Mouse (Mus musculus) olfactory bulb, adult 2 months (tissue): ENCODE measurements around the gene Aif1. TPM values are rescaled to one million over a fixed set of nuclear protein-coding genes. Genes with fewer than 3 reads are reported as not detected.

ENCODE experiments used
- H3K27ac ChIP-seq: fragments of 200-500 bp; 2 replicates; pipeline ENCODE4 v1.5.1; 2012; ENCODE audit warnings: low read depth, low read length; ENCODE audit not compliant: insufficient read depth
- H3K4me1 ChIP-seq: fragments of 200-500 bp; 2 replicates; pipeline ENCODE4 v1.6.1; 2012; ENCODE audit warnings: low read length; ENCODE audit not compliant: control insufficient read depth, insufficient read depth
- H3K4me3 ChIP-seq: fragments of 200-500 bp; 2 replicates; pipeline ENCODE4 v1.5.1; 2012; ENCODE audit warnings: mild to moderate bottlenecking, low read depth, low read length, moderate library complexity; ENCODE audit not compliant: insufficient read depth
- CTCF ChIP-seq: fragments of 200-500 bp; IDR thresholded peaks from 2 replicates; pipeline ENCODE4 v1.5.1; 2012; ENCODE audit warnings: low read depth, mild to moderate bottlenecking, low read length, moderate library complexity; ENCODE audit not compliant: insufficient read depth
- POLR2A ChIP-seq: fragments of 200-500 bp; IDR thresholded peaks from 2 replicates; pipeline ENCODE4 v1.6.1; 2012; ENCODE audit warnings: mild to moderate bottlenecking, low read depth, low read length, moderate library complexity; ENCODE audit not compliant: insufficient read depth
- WGBS: fragments of 180-500 bp; shearing (Covaris S2); methylation state at CpG from one replicate; pipeline ENCODE4 v1.1.7; 2018; 5-methylcytosine and 5-hydroxymethylcytosine counted together
- polyA plus RNA-seq: library from polyadenylated mRNA; stranded (reverse); fragments of >200 nt; gene quantifications from 2 replicates; pipeline ENCODE4 v1.2.4, GENCODE M21; 2012; ENCODE audit warnings: low replicate concordance; ENCODE audit not compliant: missing spikeins, insufficient read depth, insufficient read length

The Aif1 gene
- polyA plus RNA-seq, 1 experiment: not detected

DNA sequence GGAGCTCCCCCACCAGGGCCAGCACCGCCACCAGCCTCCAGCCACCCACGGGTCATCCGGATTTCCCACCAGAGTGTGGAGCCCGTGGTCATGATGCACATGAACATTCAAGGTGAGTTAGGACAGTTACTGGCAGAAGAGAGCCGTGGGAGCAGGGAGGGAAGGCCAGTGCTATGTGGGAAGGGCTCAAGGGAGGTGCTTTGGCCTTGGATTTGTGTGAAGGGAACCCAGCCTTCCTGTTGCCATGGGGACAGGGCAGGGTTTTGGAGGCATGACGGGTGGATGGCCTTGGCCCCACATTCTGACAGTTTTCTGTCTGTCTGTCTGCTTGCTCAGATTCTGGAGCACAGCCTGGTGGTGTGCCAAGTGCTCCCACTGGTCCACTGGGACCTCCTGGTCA, 33.9 kb downstream of the Aif1 start:
- Histone ChIP-seq H3K4me1 (peaks cover 2% of the 10 kb centered on the region), H3K27ac (no peak overlapping the region), H3K4me3 (no peak overlapping the region)
- no peak for TF ChIP-seq CTCF
- no peak for TF ChIP-seq POLR2A
- WGBS: 84% methylated on average over 6 of the region's 6 CpGs

DNA sequence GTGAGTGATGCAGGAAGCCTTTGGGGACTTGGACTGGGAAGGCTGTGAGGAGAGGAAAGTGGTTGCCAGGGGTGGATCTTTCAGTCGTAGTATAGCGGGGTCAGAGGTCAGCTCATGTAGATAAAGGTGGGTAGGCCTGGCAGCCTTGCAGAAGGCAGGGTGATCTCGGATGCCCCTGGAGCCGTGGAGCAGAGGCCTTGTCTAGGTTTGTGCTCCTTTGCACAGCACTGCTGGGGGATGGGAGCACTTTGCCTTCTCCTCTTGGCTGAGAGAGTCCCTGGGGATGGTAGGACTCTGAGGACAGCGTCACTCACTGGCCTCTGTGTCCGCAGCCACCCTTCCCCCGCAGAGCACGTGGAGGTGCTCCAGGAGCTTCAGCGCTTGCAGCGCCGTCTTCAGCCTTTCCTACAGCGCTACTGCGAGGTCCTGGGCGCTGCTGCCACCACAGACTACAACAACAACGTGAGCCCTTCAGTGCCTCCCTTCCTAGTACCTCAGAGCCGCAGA, 35.3 kb downstream of the Aif1 start:
- 80% methylated on average over 16 of the region's 16 CpGs for WGBS
- no peak overlapping the region for H3K4me3 ChIP-seq
- TF ChIP-seq CTCF (no peak), POLR2A (no peak)
- H3K27ac ChIP-seq: no peak overlapping the region
- H3K4me1 ChIP-seq: peaks cover 2% of the 10 kb centered on the region

DNA sequence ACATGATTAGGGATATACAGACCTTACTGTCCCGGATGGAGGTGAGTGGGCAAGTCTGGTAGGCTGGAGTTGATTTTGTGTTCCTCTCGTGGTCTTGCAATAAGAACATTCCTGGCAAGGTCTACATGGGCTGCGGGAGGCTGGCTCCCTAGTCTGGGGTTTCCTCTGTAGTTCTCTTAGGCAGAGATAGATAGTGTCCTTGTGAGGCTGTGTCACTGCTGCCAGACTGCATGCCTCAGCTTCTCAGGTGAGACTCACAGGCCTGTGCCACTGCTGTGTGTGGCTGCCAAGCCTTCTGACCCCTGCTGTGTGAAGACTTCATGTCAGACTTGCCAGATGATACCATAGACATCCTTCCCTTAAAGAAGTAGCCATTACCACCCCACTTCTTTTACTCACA, 36.6 kb downstream of the Aif1 start:
- H3K4me3 ChIP-seq: no peak overlapping the region
- peaks cover 2% of the 10 kb centered on the region for H3K4me1 ChIP-seq
- no peak overlapping the region for H3K27ac ChIP-seq
- WGBS: 94% methylated on average over 3 of the region's 3 CpGs
- no peak for TF ChIP-seq POLR2A
- no peak for TF ChIP-seq CTCF

DNA sequence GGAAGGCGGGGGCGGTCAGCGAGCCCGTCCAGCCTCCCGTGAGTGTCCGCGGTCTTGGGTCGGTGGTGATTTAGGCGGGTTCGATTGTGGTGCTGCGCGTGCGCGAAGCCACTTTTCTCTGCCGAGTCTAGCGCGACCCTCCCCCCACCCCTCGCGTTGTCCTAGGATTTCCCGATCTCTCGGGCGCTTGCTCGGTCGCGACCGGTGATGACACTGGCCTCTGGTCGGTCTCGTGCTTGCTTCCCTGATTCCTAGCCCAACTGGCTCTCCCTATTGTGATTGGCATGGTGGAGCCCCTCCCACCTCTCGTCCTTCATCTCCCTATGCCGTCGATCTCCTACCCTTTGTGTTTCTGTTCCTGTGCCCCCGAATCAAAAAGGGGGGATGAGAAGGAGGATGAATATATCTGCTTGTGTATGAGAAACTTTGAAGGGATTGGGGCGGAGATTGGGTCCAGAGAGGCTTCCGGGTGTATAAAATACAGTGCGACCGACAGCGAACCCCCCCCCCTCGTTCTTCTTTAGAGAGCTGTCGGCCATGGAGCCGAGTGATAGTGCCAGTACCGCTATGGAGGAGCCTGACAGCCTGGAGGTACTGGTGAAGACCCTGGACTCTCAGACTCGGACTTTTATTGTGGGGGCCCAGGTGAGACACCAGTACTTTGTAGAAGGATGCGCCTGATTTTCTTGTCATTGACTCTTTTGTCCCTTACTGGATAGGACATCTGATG, 40.1 kb downstream of the Aif1 start:
- TF ChIP-seq POLR2A (no peak), CTCF (no peak)
- H3K4me3 ChIP-seq: peak overlapping the region; percentile 81
- WGBS: under 1% methylated on average over 43 of the region's 43 CpGs
- H3K27ac ChIP-seq: peak overlapping the region; percentile 83
- peaks cover 2% of the 10 kb centered on the region for H3K4me1 ChIP-seq

DNA sequence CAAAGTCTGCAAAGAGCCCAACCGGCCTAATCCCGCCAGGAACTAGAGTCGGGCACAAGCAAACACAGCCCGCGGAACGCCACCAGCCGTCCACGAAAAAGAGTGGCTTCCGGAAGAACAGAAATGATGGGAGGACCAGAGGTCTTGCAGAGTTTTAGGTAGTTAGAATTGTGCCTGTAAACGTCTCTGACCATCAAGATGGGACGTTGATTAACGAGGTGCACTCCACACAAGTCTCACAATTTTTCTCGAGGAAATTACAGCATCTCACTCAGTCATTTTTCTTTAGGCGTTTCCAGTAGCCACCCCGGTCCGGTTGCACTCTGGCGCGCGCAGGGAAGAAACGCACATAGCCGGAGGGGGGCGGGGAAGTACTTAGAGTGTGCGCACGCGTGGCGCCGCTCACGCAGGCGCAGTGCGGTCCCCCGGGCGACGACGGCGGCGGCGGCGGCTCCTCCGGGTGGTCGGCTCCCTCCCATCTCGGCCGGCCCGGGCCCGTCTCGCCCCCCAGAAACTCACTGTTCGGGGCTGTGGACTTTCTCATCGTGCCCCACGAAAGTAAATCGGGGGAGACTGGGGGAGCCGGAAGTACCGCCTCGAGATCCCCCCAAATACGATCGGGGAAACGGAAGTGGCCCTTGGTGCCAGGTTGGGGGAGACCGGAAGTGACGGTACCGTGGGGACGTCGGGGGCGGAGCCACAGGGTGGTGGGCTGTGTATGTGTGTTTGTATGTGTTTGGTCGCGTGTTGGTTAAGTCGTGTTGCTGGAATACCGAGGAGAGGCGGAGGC, 40.9 kb downstream of the Aif1 start, which contains the start of gene Bag6:
TSS of gene Bag6 (plus strand) at position 378 of the 790 bp plus-strand sequence.
- H3K4me1 ChIP-seq: peaks cover 2% of the 10 kb centered on the region
- peak within 1 kb of the TSS; percentile 83 for H3K27ac ChIP-seq
- TF ChIP-seq CTCF (no peak), POLR2A (peak; percentile 39; the same call in 1 of the 2 replicates)
- H3K4me3 ChIP-seq: peak within 1 kb of the TSS; percentile 81
- WGBS: under 1% methylated on average over 66 of the region's 66 CpGs

DNA sequence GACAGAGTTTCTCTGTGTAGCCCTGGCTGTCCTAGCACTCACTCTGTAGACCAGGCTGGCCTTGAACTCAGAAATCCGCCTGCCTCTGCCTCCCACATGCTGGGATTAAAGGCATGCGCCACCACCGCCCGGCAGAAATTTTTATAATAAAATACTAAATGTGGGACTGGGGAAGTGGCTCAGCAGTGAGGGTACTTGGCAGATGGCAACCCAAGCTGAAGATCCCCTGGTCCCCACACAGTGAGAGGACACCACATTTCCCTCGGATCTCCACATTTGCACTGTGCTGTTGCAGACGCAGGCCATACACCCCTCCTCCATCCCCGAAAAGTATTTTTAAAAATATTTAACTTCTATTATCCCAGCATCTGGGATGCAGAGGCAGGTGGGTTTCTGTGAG, 42.4 kb downstream of the Aif1 start:
- H3K27ac ChIP-seq: no peak overlapping the region
- no peak overlapping the region for H3K4me3 ChIP-seq
- WGBS: 91% methylated on average over 7 of the region's 7 CpGs
- peaks cover 3% of the 10 kb centered on the region for H3K4me1 ChIP-seq
- TF ChIP-seq POLR2A (no peak), CTCF (no peak)

DNA sequence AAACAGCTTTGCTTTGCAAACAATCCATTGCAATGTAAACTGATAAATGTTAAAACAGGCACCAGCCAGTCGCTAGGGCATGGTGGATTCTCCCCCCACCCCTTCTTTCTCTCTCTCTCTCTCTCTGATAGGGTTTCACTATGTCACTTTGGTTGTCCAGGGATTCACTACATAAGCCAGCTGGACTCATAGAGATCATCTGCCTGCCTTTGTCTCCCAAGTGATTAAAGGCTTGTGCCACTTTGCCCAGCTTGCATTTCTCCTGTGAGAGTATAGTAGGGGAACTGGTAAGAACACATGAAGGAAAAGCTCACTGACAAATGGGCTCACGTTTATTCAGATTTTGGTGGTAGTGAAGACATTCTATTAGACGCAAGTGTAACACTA, 43.7 kb downstream of the Aif1 start:
- Histone ChIP-seq H3K4me3 (no peak overlapping the region), H3K27ac (no peak overlapping the region), H3K4me1 (peaks cover 12% of the 10 kb centered on the region)
- WGBS: 65% methylated on average over 3 of the region's 3 CpGs
- TF ChIP-seq POLR2A (no peak), CTCF (no peak)

DNA sequence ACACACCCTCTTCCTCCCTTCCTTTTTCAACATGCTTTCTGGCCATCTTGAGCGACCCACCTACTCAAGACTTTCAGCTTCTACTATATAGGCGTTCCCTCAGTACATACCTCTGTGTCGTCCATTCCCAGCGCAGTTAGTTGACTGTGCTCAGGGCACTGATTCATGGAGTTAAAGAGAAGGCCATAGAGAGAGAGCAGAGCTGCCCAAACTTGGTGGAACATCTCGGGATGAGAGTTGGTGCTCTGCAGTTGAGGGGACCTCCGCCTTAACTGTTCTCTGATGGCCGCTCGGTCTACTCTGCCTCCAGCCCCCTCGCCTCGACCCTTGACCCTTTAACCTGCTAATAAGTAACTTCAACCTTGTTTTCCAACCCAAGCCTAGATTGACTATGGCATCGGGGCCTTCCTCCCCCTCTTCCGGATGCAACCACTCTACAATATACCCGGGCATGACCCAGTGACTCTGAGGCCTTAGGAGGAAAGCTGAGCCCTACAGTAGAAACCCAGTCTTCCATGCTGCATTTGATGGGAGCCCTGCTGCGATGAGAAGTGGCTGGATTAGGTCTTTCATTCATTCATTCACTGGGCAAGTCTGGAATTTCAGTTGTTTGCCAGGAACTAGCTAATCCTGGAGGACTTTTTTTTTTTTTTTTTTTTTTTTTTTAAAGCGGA, 44.2 kb downstream of the Aif1 start, which contains the start of gene Apom:
TSS of gene Apom (minus strand) at position 551 of the 674 bp plus-strand sequence.
- Histone ChIP-seq H3K27ac (no peak within 1 kb of the TSS), H3K4me1 (peaks cover 16% of the 10 kb centered on the region), H3K4me3 (no peak within 1 kb of the TSS)
- 77% methylated on average over 15 of the region's 15 CpGs for WGBS
- TF ChIP-seq CTCF (no peak), POLR2A (no peak)
